Mouse (Mus musculus) liver, embryonic 13.5 days (tissue): ENCODE measurements around the gene Rhoj. TPM values are rescaled to one million over a fixed set of nuclear protein-coding genes. Genes with fewer than 3 reads are reported as not detected.

Source experiments
- ATAC-seq: fragments of 200-750 bp; cut with Nextera tagmentation; 2 replicates; pipeline ENCODE4 v1.8.0; 2017; ENCODE audit warnings: low read depth, mild to moderate bottlenecking, moderate number of reproducible peaks, moderate library complexity
- DNase-seq: peaks from one replicate; pipeline ENCODE4 v3.0.0; 2022
- H3K27ac ChIP-seq: fragments of 300-500 bp; sonication (generic); 2 replicates; pipeline ENCODE4 v1.5.1; 2015; ENCODE audit warnings: moderate library complexity, mild to moderate bottlenecking, inconsistent platforms
- H3K27me3 ChIP-seq: fragments of 300-500 bp; sonication (generic); 2 replicates; pipeline ENCODE4 v1.6.1; 2015; ENCODE audit warnings: mild to moderate bottlenecking, inconsistent platforms
- H3K36me3 ChIP-seq: fragments of 300-500 bp; sonication (generic); 2 replicates; pipeline ENCODE4 v1.6.1; 2015; ENCODE audit warnings: mild to moderate bottlenecking, inconsistent platforms
- H3K4me1 ChIP-seq: fragments of 300-500 bp; sonication (generic); replicated peaks from 2 replicates; pipeline ENCODE4 v1.6.1; 2015; ENCODE audit warnings: inconsistent platforms
- H3K4me2 ChIP-seq: fragments of 300-500 bp; sonication (generic); 2 replicates; pipeline ENCODE4 v1.6.1; 2015; ENCODE audit warnings: inconsistent platforms, mild to moderate bottlenecking, moderate library complexity
- H3K4me3 ChIP-seq: fragments of 300-500 bp; sonication (generic); replicated peaks from 2 replicates; pipeline ENCODE4 v1.5.1; 2015; ENCODE audit warnings: mild to moderate bottlenecking, inconsistent platforms
- H3K9ac ChIP-seq: fragments of 300-500 bp; sonication (generic); 2 replicates; pipeline ENCODE4 v1.6.1; 2015; ENCODE audit warnings: mild to moderate bottlenecking, inconsistent platforms
- H3K9me3 ChIP-seq: fragments of 300-500 bp; sonication (generic); replicated peaks from 2 replicates; pipeline ENCODE4 v1.6.1; 2016; ENCODE audit warnings: inconsistent platforms
- WGBS: fragments of 180-500 bp; shearing (Covaris S2); methylation state at CpG from one replicate; pipeline ENCODE4 v1.1.7; 2015; ENCODE audit not compliant: insufficient replicate concordance; 5-methylcytosine and 5-hydroxymethylcytosine counted together
- polyA plus RNA-seq: library from polyadenylated mRNA; unstranded; fragments of >200 nt; fragmentation: Nextera tagmentation; extraction: Ambion mirVana; gene quantifications from 2 replicates; pipeline ENCODE4 v1.2.1, GENCODE M21; 2015

Rhoj gene
- 7.6 and 7.8 TPM in 2 replicates for polyA plus RNA-seq

DNA sequence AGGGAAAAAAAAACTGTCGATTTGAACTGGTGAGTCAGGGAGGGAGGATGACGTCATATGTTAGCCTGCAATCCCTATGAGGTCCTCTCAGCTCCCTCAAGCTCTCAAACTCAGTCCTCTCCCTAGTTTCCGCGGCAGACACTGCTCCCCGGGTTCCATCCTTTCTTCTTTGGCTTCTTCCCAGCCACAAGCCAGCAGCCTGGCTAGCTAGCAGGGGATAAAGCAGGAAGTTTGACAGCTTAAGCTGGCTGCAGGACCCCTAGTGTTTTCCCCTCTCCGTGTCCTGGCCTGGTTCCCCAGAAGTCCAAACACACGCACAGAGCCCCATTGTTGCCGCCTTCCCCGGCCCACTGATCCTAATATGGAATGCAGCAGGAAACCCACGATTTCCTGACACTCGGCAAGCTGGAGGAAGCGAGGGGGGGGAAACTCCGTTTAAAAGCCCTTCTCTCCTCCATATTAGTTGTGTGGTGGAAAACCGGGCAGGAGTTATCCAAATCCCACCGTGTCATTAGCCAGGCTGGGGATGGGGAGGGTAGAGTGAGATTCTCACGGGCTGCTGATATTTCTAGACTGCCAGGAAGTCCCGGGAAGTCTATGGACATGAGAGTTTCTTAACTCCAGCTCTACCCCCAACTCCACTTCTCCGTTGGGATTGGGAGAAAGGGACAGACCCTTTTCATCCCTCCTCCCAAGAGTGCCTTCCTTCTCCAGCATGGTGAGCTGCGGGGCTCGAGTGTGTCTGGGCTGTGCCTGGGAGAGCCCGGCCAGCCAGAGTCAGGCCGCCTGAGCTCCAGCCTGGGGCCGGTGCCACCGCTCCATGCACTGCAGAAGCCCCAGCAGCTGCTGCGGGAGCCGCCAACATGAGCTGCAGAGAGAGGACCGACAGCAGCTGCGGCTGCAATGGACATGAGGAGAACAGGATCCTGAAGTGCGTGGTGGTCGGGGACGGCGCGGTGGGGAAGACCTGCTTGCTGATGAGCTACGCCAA is at the start of gene Rhoj:
TSS of gene Rhoj (plus strand) at position 362 of the 991 bp plus-strand sequence.
- Histone ChIP-seq H3K36me3 (no peaks in the 10 kb centered on the region), H3K4me2 (peak within 1 kb of the TSS; percentile 63), H3K27ac (peak within 1 kb of the TSS; percentile 68), H3K9ac (peak within 1 kb of the TSS; percentile 55), H3K4me3 (peak within 1 kb of the TSS; percentile 54), H3K4me1 (0 out of 2 replicates have a peak, but pooled peaks cover 3% of the 10 kb centered on the region), H3K9me3 (no peaks in the 10 kb centered on the region), H3K27me3 (peaks cover 33% of the 10 kb centered on the region)
- 0 out of 2 replicates have a peak, but pooled peaks have one; percentile 41 for ATAC-seq
- WGBS = 1% methylated on average over 34 of the region's 34 CpGs
- peak; percentile 2 for DNase-seq

DNA sequence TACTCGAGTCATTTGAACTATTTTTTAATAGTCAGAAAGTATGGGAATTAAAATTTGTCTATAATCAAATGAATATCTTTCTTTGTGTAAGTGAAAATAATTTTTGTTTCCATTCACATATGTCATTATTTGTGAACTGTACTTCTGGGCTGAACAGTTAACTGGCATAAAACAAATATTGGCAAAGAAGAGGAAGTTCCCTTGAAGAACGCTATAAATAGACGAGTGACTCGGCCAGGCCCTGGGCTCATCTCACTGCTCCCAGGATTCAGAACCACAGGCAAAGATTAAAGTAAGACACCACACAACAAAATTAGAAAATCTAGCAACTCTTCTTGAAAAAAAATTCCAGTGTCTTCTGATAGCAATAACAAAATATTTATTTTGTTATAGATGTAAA is 36.4 kb upstream of the Rhoj start:
- 15% methylated on average over 4 of the region's 4 CpGs for WGBS
- no peak overlapping the region for H3K4me3 ChIP-seq
- no peaks in the 10 kb centered on the region for H3K27me3 ChIP-seq
- H3K9me3 ChIP-seq = no peaks in the 10 kb centered on the region
- no peak overlapping the region for H3K4me2 ChIP-seq
- no peaks in the 10 kb centered on the region for H3K36me3 ChIP-seq
- H3K4me1 ChIP-seq = no peaks in the 10 kb centered on the region
- no peak for ATAC-seq
- no peak overlapping the region for H3K27ac ChIP-seq
- no peak overlapping the region for H3K9ac ChIP-seq
- no peak for DNase-seq

DNA sequence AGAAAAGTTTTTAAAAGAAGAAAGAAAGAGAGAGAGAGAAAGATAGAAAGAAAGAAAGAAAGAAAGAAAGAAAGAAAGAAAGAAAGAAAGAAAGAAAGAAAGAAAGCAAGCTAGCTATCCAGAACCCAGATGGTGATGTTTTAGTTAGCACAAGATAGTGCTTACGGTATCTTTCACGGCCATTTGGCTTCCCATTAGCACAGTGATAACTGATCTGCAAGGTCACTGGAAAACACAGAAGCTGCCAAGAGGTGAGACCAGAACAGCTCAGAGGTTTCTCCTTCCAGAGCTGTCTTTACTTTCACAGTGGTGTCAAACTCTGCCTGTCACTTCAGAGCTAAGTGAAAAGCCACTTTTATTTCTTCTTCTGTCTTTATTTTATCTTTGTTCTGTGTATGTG is 32.4 kb upstream of the Rhoj start:
- no peak overlapping the region for H3K27ac ChIP-seq
- ATAC-seq = no peak
- H3K9me3 ChIP-seq = no peaks in the 10 kb centered on the region
- H3K4me3 ChIP-seq = no peak overlapping the region
- no peak overlapping the region for H3K9ac ChIP-seq
- DNase-seq = no peak
- no peaks in the 10 kb centered on the region for H3K4me1 ChIP-seq
- 34% methylated on average over 2 of the region's 2 CpGs for WGBS
- no peaks in the 10 kb centered on the region for H3K36me3 ChIP-seq
- no peaks in the 10 kb centered on the region for H3K27me3 ChIP-seq
- H3K4me2 ChIP-seq = no peak overlapping the region

DNA sequence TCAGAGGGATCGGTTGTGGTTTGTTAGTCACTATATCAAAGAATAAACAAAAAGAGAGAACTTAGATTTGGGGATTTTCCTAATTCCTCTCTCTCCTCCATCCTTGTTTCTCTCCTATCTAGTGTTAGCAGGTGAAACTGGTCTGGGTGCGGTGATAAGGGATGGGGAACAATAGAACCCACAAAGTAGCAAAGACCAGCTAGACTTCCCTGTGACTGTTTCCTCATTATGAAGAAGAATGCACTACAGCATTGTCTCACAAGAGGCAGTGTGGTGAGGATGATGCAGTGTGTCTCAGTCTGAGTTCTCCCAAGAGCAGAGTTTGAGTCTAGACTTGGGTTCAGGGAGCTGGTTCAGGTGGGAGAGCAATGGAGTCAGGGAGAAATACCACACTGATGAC is 30.7 kb upstream of the Rhoj start:
- WGBS = 42% methylated on average over 2 of the region's 2 CpGs
- Histone ChIP-seq H3K27ac (no peak overlapping the region), H3K4me1 (no peaks in the 10 kb centered on the region), H3K9ac (no peak overlapping the region), H3K36me3 (no peaks in the 10 kb centered on the region), H3K9me3 (no peaks in the 10 kb centered on the region), H3K27me3 (no peaks in the 10 kb centered on the region), H3K4me2 (no peak overlapping the region), H3K4me3 (no peak overlapping the region)
- no peak for ATAC-seq
- no peak for DNase-seq

DNA sequence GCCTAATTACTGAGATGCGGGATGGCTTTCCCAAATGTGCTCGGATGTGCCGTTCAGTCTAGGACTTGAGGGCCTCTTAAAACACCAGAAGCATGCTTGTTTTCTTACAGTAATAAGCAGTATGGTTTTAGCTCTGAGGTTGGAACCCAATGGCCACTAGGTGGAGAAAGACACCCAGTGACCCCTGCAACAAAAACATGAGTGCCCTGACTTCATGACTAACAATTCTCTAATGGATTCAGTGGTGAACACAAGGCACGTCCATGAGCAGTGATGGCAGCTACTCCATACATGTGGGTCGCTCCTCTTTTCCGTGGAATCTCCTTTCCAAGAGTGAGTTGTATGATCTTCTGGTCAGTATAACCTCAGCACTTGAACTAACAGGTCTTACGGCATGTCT is 27.6 kb upstream of the Rhoj start:
- no peaks in the 10 kb centered on the region for H3K36me3 ChIP-seq
- H3K9me3 ChIP-seq = no peaks in the 10 kb centered on the region
- no peak for ATAC-seq
- H3K27me3 ChIP-seq = no peaks in the 10 kb centered on the region
- no peak overlapping the region for H3K9ac ChIP-seq
- H3K4me2 ChIP-seq = no peak overlapping the region
- H3K4me1 ChIP-seq = no peaks in the 10 kb centered on the region
- DNase-seq = no peak
- H3K27ac ChIP-seq = no peak overlapping the region
- 44% methylated on average over 7 of the region's 7 CpGs for WGBS
- no peak overlapping the region for H3K4me3 ChIP-seq

DNA sequence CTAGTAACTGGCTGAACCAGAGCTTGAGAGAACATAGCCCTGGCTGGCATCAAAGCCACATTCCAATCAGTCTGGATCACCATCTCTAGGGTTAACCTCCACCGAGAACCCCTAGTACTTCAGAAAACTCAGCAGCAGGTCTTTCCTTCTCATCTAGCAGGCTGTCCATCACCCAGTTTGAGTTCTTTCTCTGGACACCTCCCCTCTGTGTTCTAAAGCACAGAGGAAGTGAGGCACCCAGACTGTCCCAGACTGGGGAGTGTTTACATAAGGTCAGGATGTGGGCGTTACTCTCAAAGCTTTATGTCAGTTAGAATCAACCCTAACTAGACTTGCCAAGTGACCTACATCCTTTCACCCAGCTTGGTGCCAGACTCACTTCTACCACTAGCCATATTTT is 24.9 kb upstream of the Rhoj start:
- Histone ChIP-seq H3K4me1 (no peaks in the 10 kb centered on the region), H3K9me3 (no peaks in the 10 kb centered on the region), H3K4me2 (no peak overlapping the region), H3K27ac (no peak overlapping the region), H3K4me3 (no peak overlapping the region), H3K9ac (no peak overlapping the region), H3K27me3 (no peaks in the 10 kb centered on the region), H3K36me3 (no peaks in the 10 kb centered on the region)
- ATAC-seq = no peak
- DNase-seq = no peak
- 24% methylated on average over 2 of the region's 2 CpGs for WGBS

DNA sequence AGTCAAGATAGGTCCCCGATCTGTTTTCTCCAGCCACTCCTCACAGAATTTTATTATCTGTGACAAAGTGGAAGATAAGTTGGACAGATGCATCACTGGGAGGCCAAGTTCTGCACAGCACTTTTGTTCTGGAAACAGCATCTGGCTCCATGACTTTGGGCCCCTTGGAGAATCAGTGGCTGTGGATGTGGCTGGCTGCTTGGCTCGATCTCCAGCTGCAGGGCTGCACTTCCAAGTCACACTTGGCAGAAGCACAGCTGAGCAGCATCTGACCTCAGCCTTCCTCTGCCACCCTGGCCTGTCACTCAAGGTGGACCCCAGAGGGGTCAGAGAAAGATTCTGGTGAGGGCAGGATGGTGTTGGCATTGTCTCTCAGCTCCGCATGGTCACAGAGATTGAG is 22.0 kb upstream of the Rhoj start:
- no peak overlapping the region for H3K4me3 ChIP-seq
- no peaks in the 10 kb centered on the region for H3K4me1 ChIP-seq
- DNase-seq (no peak), ATAC-seq (no peak)
- no peaks in the 10 kb centered on the region for H3K9me3 ChIP-seq
- no peak overlapping the region for H3K4me2 ChIP-seq
- WGBS = 50% methylated on average over 3 of the region's 3 CpGs
- no peak overlapping the region for H3K27ac ChIP-seq
- H3K27me3 ChIP-seq = no peaks in the 10 kb centered on the region
- H3K9ac ChIP-seq = no peak overlapping the region
- H3K36me3 ChIP-seq = no peaks in the 10 kb centered on the region

DNA sequence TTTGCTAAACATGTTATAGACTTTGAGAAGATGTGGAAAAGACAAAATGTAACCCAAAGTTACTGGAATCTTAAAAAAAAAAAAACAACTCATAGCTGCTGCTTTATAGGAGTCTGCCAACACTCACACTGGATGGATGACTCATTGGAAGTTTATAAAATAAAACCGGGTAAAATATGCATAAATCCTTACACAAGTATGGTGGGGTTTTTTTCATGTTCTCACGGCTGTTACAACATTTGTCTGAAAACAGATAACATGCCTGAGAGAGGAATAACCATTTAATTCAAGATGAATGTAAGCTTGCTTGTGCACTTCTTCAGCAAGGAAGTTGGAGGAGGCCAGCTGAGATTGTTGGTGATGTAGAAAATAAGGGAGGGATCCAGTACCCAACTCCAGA is 17.6 kb upstream of the Rhoj start:
- ATAC-seq (no peak), DNase-seq (no peak)
- Histone ChIP-seq H3K4me1 (no peaks in the 10 kb centered on the region), H3K4me2 (no peak overlapping the region), H3K27me3 (no peaks in the 10 kb centered on the region), H3K9ac (no peak overlapping the region), H3K9me3 (no peaks in the 10 kb centered on the region), H3K27ac (no peak overlapping the region), H3K36me3 (no peaks in the 10 kb centered on the region), H3K4me3 (no peak overlapping the region)
- WGBS = 54% methylated on average over 2 of the region's 2 CpGs

DNA sequence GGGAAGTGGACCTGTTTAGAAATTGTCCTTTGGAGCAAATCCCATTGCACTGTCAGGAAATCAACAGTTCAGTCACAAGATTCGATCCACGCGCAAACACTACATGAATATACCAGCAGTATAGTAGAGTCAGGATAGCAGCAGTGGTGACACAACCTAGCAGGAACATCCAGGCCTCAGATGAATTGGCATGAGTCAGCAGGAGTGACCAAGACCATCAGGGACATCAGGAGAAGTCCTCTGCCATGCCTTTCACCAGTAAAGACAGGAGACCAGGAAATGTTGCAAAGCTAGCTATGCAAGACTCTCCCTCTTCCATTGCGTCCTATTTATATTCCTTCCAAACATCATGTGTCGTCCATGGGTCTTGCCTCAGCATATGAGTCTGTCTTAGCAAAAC is 16.6 kb upstream of the Rhoj start:
- Histone ChIP-seq H3K4me1 (no peaks in the 10 kb centered on the region), H3K4me2 (no peak overlapping the region), H3K27me3 (no peaks in the 10 kb centered on the region), H3K27ac (no peak overlapping the region), H3K9ac (no peak overlapping the region), H3K9me3 (no peaks in the 10 kb centered on the region), H3K4me3 (no peak overlapping the region), H3K36me3 (no peaks in the 10 kb centered on the region)
- WGBS = 69% methylated on average over 5 of the region's 5 CpGs
- ATAC-seq (no peak), DNase-seq (no peak)

DNA sequence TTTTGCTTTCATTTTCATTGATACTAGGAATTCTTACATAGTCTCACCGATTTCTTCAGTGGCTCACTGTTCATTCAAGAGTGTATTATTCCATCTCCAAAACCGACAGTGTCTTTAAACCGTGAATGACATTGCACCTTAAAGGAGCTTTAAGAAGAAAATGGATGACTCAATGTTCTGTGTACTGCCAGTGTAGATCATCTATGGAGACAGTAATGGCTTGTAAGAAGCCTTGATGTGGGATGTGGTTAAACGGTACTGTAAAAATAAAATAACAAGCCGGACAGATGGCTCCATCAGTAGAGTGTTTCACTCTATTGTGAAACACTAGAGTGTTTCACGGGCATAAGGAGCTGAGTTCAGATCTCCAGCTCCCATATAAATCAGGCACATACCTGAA is 15.2 kb upstream of the Rhoj start:
- no peak overlapping the region for H3K27ac ChIP-seq
- no peaks in the 10 kb centered on the region for H3K36me3 ChIP-seq
- H3K4me3 ChIP-seq = no peak overlapping the region
- DNase-seq (no peak), ATAC-seq (no peak)
- no peaks in the 10 kb centered on the region for H3K27me3 ChIP-seq
- no peak overlapping the region for H3K4me2 ChIP-seq
- no peak overlapping the region for H3K9ac ChIP-seq
- H3K9me3 ChIP-seq = no peaks in the 10 kb centered on the region
- no peaks in the 10 kb centered on the region for H3K4me1 ChIP-seq
- WGBS = 67% methylated on average over 6 of the region's 6 CpGs

DNA sequence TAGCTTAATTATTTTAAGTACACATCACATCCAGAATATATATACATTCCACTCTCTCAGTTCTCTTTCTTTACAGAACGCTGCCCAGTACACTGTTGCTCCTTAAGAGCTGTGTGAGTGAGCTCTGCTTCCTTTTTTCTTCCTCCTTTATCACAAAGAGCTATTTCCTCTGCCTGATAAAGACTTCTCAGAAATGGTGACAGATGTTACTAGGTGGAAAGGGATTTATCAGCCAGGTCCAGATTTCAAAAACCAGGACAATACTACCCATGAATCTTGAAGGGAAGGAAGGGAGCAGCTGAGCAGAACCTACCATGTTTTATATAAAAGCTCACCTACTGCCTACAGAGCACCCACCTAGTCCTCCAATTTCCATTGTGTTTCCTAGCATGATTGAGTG is 8.3 kb upstream of the Rhoj start:
- Histone ChIP-seq H3K27ac (no peak overlapping the region), H3K4me2 (no peak overlapping the region), H3K9me3 (no peaks in the 10 kb centered on the region), H3K4me3 (no peak overlapping the region), H3K4me1 (no peaks in the 10 kb centered on the region), H3K36me3 (no peaks in the 10 kb centered on the region), H3K9ac (no peak overlapping the region), H3K27me3 (no peaks in the 10 kb centered on the region)
- ATAC-seq (no peak), DNase-seq (no peak)
- 12% methylated on average over 1 of the region's 1 CpGs for WGBS

DNA sequence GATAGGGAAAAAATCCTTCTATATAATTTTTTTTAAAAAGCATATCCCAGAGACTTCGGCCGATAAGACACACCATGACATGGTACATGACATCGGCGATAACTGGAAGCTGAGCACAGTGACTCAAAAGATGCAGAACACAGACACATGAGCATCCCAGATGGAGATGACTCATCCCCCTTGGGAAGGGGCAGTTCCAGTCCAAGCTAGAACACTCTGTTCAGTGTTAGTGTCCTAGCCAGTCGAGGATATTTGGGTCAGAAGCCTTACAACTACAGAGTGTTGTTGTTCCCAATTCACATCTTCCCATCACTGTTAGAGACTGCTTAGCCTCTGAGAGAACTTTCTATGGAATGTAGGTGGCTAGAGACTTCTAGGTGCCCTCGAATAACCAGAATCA is 4.0 kb upstream of the Rhoj start:
- Histone ChIP-seq H3K4me2 (no peak overlapping the region), H3K27me3 (peaks cover 24% of the 10 kb centered on the region), H3K9me3 (no peaks in the 10 kb centered on the region), H3K9ac (no peak overlapping the region), H3K4me3 (no peak overlapping the region), H3K36me3 (no peaks in the 10 kb centered on the region), H3K4me1 (0 out of 2 replicates have a peak, but pooled peaks cover 3% of the 10 kb centered on the region), H3K27ac (no peak overlapping the region)
- ATAC-seq (no peak), DNase-seq (no peak)
- 74% methylated on average over 6 of the region's 6 CpGs for WGBS
